Comparison of ENCODE assay signal across 8 mouse cellular contexts in the genomic region with DNA sequence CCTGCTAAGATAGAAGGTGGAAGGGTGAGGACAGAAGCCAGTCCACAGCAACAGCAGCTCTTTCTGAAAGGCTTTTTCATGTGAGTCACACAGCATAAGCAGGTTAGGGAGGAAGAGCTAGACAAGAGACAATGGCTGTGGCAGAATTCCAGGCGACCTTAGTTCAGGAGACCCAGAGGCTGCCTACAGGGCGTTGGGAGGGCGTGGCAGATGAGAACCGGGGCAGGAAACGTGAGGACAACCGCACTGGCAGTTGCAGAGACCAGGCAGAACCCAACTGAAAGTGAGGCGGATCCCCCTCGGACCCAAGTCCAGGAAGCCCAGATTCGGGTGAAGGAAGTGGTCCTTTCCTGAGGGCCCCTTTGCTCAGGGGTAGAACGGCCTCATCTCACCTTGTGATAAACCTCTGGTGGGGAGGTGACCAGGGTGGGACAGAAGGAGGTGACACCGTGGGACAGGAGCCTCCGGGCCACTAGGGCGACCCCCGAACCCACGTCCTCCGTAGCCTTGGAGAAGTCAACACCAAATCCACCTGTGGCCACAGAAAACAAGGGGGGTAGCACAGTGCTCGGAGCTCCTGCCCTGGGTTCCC. TPM values are rescaled to one million over a fixed set of nuclear protein-coding genes. Genes with fewer than 3 reads are reported as not detected.
A peak's percentile ranks its signal among the peaks of the same experiment; 100 is the strongest.
DNase-seq lines count a peak whose midpoint lies in the region; ATAC-seq and TF ChIP-seq lines count a peak whose summit lies in the region.

No protein-coding gene starts in this region.

- H3ac ChIP-seq in myocyte (ENCODE audit: control insufficient read depth, insufficient read length): peak overlapping the region; percentile 68

- no peaks in the 10 kb centered on the region for H3K27me3 ChIP-seq in embryonic facial prominence, embryonic 13.5 days
- no peaks in the 10 kb centered on the region for H3K27me3 ChIP-seq in hindbrain, embryonic 13.5 days
- H3K27me3 ChIP-seq in myocyte (ENCODE audit: control insufficient read depth, insufficient read depth, insufficient read length): no peaks in the 10 kb centered on the region

- H3K4me3 ChIP-seq in embryonic facial prominence, embryonic 13.5 days: peak overlapping the region; percentile 78
- H3K4me3 ChIP-seq in hindbrain, embryonic 13.5 days: peak overlapping the region; percentile 78
- H3K4me3 ChIP-seq in myocyte: peak overlapping the region; percentile 56

- peak; percentile 17 for DNase-seq in thymus, postnatal 0 days (ENCODE audit: low spot score)
- DNase-seq in thymus, postnatal 10 days (ENCODE audit: low spot score in 2 of 2): no peak
- peak; percentile 66 for DNase-seq in liver
- DNase-seq in layer of hippocampus, postnatal 36 days: no peak
- DNase-seq in left cerebral cortex, adult 11 months (ENCODE audit: low spot score): no peak

- H3K4me2 ChIP-seq in embryonic facial prominence, embryonic 13.5 days: peak overlapping the region; percentile 98
- peak overlapping the region; percentile 99 for H3K4me2 ChIP-seq in hindbrain, embryonic 13.5 days
- peak overlapping the region; percentile 88 for H3K4me2 ChIP-seq in myocyte (ENCODE audit: low read depth)

- H3K9ac ChIP-seq in embryonic facial prominence, embryonic 13.5 days: peak overlapping the region; percentile 84
- H3K9ac ChIP-seq in hindbrain, embryonic 13.5 days: peak overlapping the region; percentile 91

- peaks cover 28% of the 10 kb centered on the region for H3K36me3 ChIP-seq in embryonic facial prominence, embryonic 13.5 days
- H3K36me3 ChIP-seq in hindbrain, embryonic 13.5 days: peaks cover 37% of the 10 kb centered on the region
- H3K36me3 ChIP-seq in myocyte (ENCODE audit: control insufficient read depth, insufficient read depth): peaks cover 11% of the 10 kb centered on the region

- no peak for TF ChIP-seq POLR2A in myocyte (IDR thresholded peaks at IDR 0.05; ENCODE audit: insufficient read length, low read depth)

- H3K4me1 ChIP-seq in embryonic facial prominence, embryonic 13.5 days: peaks cover 24% of the 10 kb centered on the region
- H3K4me1 ChIP-seq in hindbrain, embryonic 13.5 days (replicated peaks): peaks cover 46% of the 10 kb centered on the region

- peaks cover 19% of the 10 kb centered on the region for H3K79me2 ChIP-seq in myocyte (ENCODE audit: control insufficient read depth, insufficient read depth)

- 27% methylated on average over 17 of the region's 17 CpGs for WGBS in embryonic facial prominence, embryonic 13.5 days
- 34% methylated on average over 17 of the region's 17 CpGs for WGBS in hindbrain, embryonic 13.5 days

- peak overlapping the region; percentile 85 for H3K27ac ChIP-seq in embryonic facial prominence, embryonic 13.5 days
- peak overlapping the region; percentile 90 for H3K27ac ChIP-seq in hindbrain, embryonic 13.5 days

- H3K9me3 ChIP-seq in embryonic facial prominence, embryonic 13.5 days: no peaks in the 10 kb centered on the region
- H3K9me3 ChIP-seq in hindbrain, embryonic 13.5 days: no peaks in the 10 kb centered on the region

- no peak for ATAC-seq in embryonic facial prominence, embryonic 13.5 days (ENCODE audit: insufficient number of reproducible peaks, insufficient read depth, low FRiP score, low TSS enrichment, low read depth)
- ATAC-seq in hindbrain, embryonic 13.5 days (ENCODE audit: low FRiP score): peak; percentile 6

TF ChIP-seq in myocyte, 11 proteins besides CTCF, POLR2A, EP300 and RAD21:
- no peak for TF ChIP-seq TCF3 (IDR thresholded peaks at IDR 0.05; ENCODE audit: insufficient read length, low read depth)
- TF ChIP-seq MYOG (IDR thresholded peaks at IDR 0.05; ENCODE audit: control insufficient read depth in 1 of 3, insufficient read depth in 1 of 3, insufficient read length in 2 of 3, low read depth in 2 of 3): no peak
- no peak for TF ChIP-seq MYOD1 (IDR thresholded peaks at IDR 0.05; ENCODE audit: control insufficient read depth in 1 of 3, insufficient read length in 2 of 3, low read depth in 2 of 3)
- TF ChIP-seq POLR2AphosphoS2 (IDR thresholded peaks at IDR 0.05; ENCODE audit: insufficient read length, low read depth): no peak
- TF ChIP-seq MAX (IDR thresholded peaks at IDR 0.05; ENCODE audit: low read depth): no peak
- no peak for TF ChIP-seq CEBPB (IDR thresholded peaks at IDR 0.05; ENCODE audit: insufficient read depth, poor library complexity, severe bottlenecking)
- no peak for TF ChIP-seq SRF (IDR thresholded peaks at IDR 0.05; ENCODE audit: control insufficient read depth, insufficient read length, low read depth)
- TF ChIP-seq E2F4 (IDR thresholded peaks at IDR 0.05; ENCODE audit: insufficient read depth): no peak
- no peak for TF ChIP-seq TCF12 (IDR thresholded peaks at IDR 0.05; ENCODE audit: insufficient read depth, poor library complexity, severe bottlenecking)

RNA-seq across cellular contexts. Expression of gene Amdhd2, which starts 0.9 kb away (rescaled TPM):
- polyA plus RNA-seq in thymus, postnatal 0 days (2015; fragmentation: Nextera tagmentation; extraction: Ambion mirVana): 27.3 and 29.8 TPM in 2 replicates
- 34.1 and 41.4 TPM in 2 replicates for polyA plus RNA-seq in embryonic facial prominence, embryonic 13.5 days (2015; fragmentation: Nextera tagmentation; extraction: Ambion mirVana)
- polyA plus RNA-seq in hindbrain, embryonic 13.5 days (2015; fragmentation: Nextera tagmentation; extraction: Ambion mirVana): 36.8 and 37.4 TPM in 2 replicates
- 29.8 TPM for polyA plus RNA-seq in myocyte (2012; fragmentation: generic; extraction: Trizol)
- 10 to 100 TPM; 36.1 to 39.4 TPM for total RNA-seq in layer of hippocampus, postnatal 36 days (2021)

RNA-seq across cellular contexts. Expression of gene Atp6v0c, which starts 6.8 kb away (rescaled TPM):
- polyA plus RNA-seq in thymus, postnatal 0 days (2015; fragmentation: Nextera tagmentation; extraction: Ambion mirVana): 506 and 523 TPM in 2 replicates
- 420 and 448 TPM in 2 replicates for polyA plus RNA-seq in embryonic facial prominence, embryonic 13.5 days (2015; fragmentation: Nextera tagmentation; extraction: Ambion mirVana)
- polyA plus RNA-seq in hindbrain, embryonic 13.5 days (2015; fragmentation: Nextera tagmentation; extraction: Ambion mirVana): 1,028 and 1,039 TPM in 2 replicates
- polyA plus RNA-seq in myocyte (2012; fragmentation: generic; extraction: Trizol): 432 TPM
- 1,000 to 10,000 TPM; 1,151 to 1,277 TPM for total RNA-seq in layer of hippocampus, postnatal 36 days (2021)

RNA-seq across cellular contexts. Expression of gene Pdpk1, which starts 12.0 kb away (rescaled TPM):
- 48.3 and 62.0 TPM in 2 replicates for polyA plus RNA-seq in thymus, postnatal 0 days (2015; fragmentation: Nextera tagmentation; extraction: Ambion mirVana)
- 35.8 and 37.8 TPM in 2 replicates for polyA plus RNA-seq in embryonic facial prominence, embryonic 13.5 days (2015; fragmentation: Nextera tagmentation; extraction: Ambion mirVana)
- polyA plus RNA-seq in hindbrain, embryonic 13.5 days (2015; fragmentation: Nextera tagmentation; extraction: Ambion mirVana): 64.5 and 68.6 TPM in 2 replicates
- 10.1 TPM for polyA plus RNA-seq in myocyte (2012; fragmentation: generic; extraction: Trizol)
- 100 to 1,000 TPM; 104 to 105 TPM for total RNA-seq in layer of hippocampus, postnatal 36 days (2021)

RNA-seq across cellular contexts. Expression of gene Tbc1d24, which starts 42.7 kb away (rescaled TPM):
- polyA plus RNA-seq in thymus, postnatal 0 days (2015; fragmentation: Nextera tagmentation; extraction: Ambion mirVana): 1.4 and 1.5 TPM in 2 replicates
- 10.2 and 10.3 TPM in 2 replicates for polyA plus RNA-seq in embryonic facial prominence, embryonic 13.5 days (2015; fragmentation: Nextera tagmentation; extraction: Ambion mirVana)
- polyA plus RNA-seq in hindbrain, embryonic 13.5 days (2015; fragmentation: Nextera tagmentation; extraction: Ambion mirVana): 24.4 and 25.5 TPM in 2 replicates
- polyA plus RNA-seq in myocyte (2012; fragmentation: generic; extraction: Trizol): 4.3 TPM
- total RNA-seq in layer of hippocampus, postnatal 36 days (2021): 10 to 100 TPM; 60.9 to 64.6 TPM

RNA-seq across cellular contexts. Expression of gene Ntn3, which starts 46.7 kb away (rescaled TPM):
- polyA plus RNA-seq in thymus, postnatal 0 days (2015; fragmentation: Nextera tagmentation; extraction: Ambion mirVana): 0.19 and 0.29 TPM in 2 replicates
- 13.0 and 14.0 TPM in 2 replicates for polyA plus RNA-seq in embryonic facial prominence, embryonic 13.5 days (2015; fragmentation: Nextera tagmentation; extraction: Ambion mirVana)
- polyA plus RNA-seq in hindbrain, embryonic 13.5 days (2015; fragmentation: Nextera tagmentation; extraction: Ambion mirVana): 4.2 and 5.2 TPM in 2 replicates
- polyA plus RNA-seq in myocyte (2012; fragmentation: generic; extraction: Trizol): 0.13 TPM
- 1 to 10 TPM; 8.0 to 9.9 TPM for total RNA-seq in layer of hippocampus, postnatal 36 days (2021)

Comparison
In these comparisons a context has a peak if more than half of its experiments do, and no peak if none do; other contexts are left out.
1. DNase-seq: peak in thymus, postnatal 0 days (single experiment) and liver (single experiment); none in thymus, postnatal 10 days (0 of 2), layer of hippocampus, postnatal 36 days (0 of 2) and left cerebral cortex, adult 11 months (single experiment).
2. Peak in every context shown above with its lines, with median percentiles within 50 percentile points of each other: H3K4me2 ChIP-seq and H3K4me3 ChIP-seq.